Mouse (Mus musculus) frontal cortex, postnatal 10 days (tissue): ENCODE measurements around the gene Bcl6b.

Source experiments
- DNase-seq, 2 experiments: peaks; one replicate each; pipeline ENCODE4 v3.0.0; 2022; ENCODE audit warnings: low spot score in 2 of 2, mixed read lengths in 1 of 2

The Bcl6b gene

GRCm38 (mm10) chr11:70229260-70230010, at the start of gene Bcl6b:
Gene Bcl6b, minus strand, starts transcription at chr11:70229798.
- peak in 1 of 2 experiments; percentile 14 for DNase-seq

GRCm38 (mm10) chr11:70278961-70279360, 49.4 kb upstream of the Bcl6b start:
- DNase-seq, result no peak

- no peak for DNase-seq
Measured at GRCm38 (mm10) chr11:70271641-70272040, 42.0 kb upstream of the Bcl6b start.

- no peak for DNase-seq
Measured at GRCm38 (mm10) chr11:70266405-70266804, 36.8 kb upstream of the Bcl6b start.

GRCm38 (mm10) chr11:70265819-70266218, 36.2 kb upstream of the Bcl6b start:
- no peak for DNase-seq

GRCm38 (mm10) chr11:70265252-70265651, 35.7 kb upstream of the Bcl6b start:
- DNase-seq, result no peak

- no peak for DNase-seq
Measured at GRCm38 (mm10) chr11:70259035-70259434, 29.4 kb upstream of the Bcl6b start.

GRCm38 (mm10) chr11:70254931-70255531, 25.4 kb upstream of the Bcl6b start, which contains the start of gene Alox12:
Gene Alox12, minus strand, starts transcription at chr11:70255353.
- no peak for DNase-seq

- DNase-seq, result no peak
Measured at GRCm38 (mm10) chr11:70254337-70254736, 24.7 kb upstream of the Bcl6b start.

- no peak for DNase-seq
Measured at GRCm38 (mm10) chr11:70251853-70252252, 22.3 kb upstream of the Bcl6b start.

GRCm38 (mm10) chr11:70250150-70250549, 20.6 kb upstream of the Bcl6b start:
- DNase-seq, result no peak

GRCm38 (mm10) chr11:70247136-70247845, 17.7 kb upstream of the Bcl6b start:
- no peak for DNase-seq

GRCm38 (mm10) chr11:70242591-70242990, 13.0 kb upstream of the Bcl6b start:
- no peak for DNase-seq

- peak in 1 of 2 experiments; percentile 81 for DNase-seq
Measured at GRCm38 (mm10) chr11:70239541-70240279, 10.1 kb upstream of the Bcl6b start, which contains the start of the genes Gm21988 and Rnasek. Gene Gm21988, minus strand, starts transcription at chr11:70239830. Gene Rnasek, minus strand, starts transcription at chr11:70239842.

- no peak for DNase-seq
Measured at GRCm38 (mm10) chr11:70238591-70239440, 9.2 kb upstream of the Bcl6b start.

- DNase-seq, result peak; percentile 95 to 97
Measured at GRCm38 (mm10) chr11:70237457-70238167, 8.0 kb upstream of the Bcl6b start, which contains the start of gene 0610010K14Rik. Gene 0610010K14Rik, minus strand, starts transcription at chr11:70237914.

GRCm38 (mm10) chr11:70236717-70237116, 7.1 kb upstream of the Bcl6b start:
- no peak for DNase-seq

GRCm38 (mm10) chr11:70235254-70235900, 5.8 kb upstream of the Bcl6b start:
- DNase-seq, result no peak

- no peak for DNase-seq
Measured at GRCm38 (mm10) chr11:70234497-70234896, 4.9 kb upstream of the Bcl6b start.
